Mouse (Mus musculus) neural tube, embryonic 11.5 days (tissue): Measurements from ENCODE around the gene Zfp58. TPM values are rescaled to one million over a fixed set of nuclear protein-coding genes. Genes with fewer than 3 reads are reported as not detected.

ENCODE experiments used
- ATAC-seq: fragments of 200-750 bp; cut with Nextera tagmentation; 2 replicates; pipeline ENCODE4 v1.8.0; 2017; ENCODE audit warnings: moderate number of reproducible peaks, mild to moderate bottlenecking, moderate TSS enrichment, moderate library complexity; ENCODE audit not compliant: insufficient read depth, low FRiP score, low TSS enrichment
- DNase-seq: peaks from one replicate; pipeline ENCODE4 v3.0.0-alpha.2; 2015; ENCODE audit warnings: low spot score
- H3K27ac ChIP-seq: fragments of 300-500 bp; sonication (generic); 2 replicates; pipeline ENCODE4 v1.5.1; 2014; ENCODE audit warnings: low read depth, mild to moderate bottlenecking, low read length
- H3K27me3 ChIP-seq: fragments of 300-500 bp; sonication (generic); 2 replicates; pipeline ENCODE4 v1.6.1; 2014; ENCODE audit warnings: mild to moderate bottlenecking, low read length, mixed read lengths; ENCODE audit not compliant: control insufficient read depth, insufficient read depth
- H3K36me3 ChIP-seq: fragments of 300-500 bp; sonication (generic); 2 replicates; pipeline ENCODE4 v1.6.1; 2014; ENCODE audit warnings: mild to moderate bottlenecking, low read length, moderate library complexity, mixed read lengths; ENCODE audit not compliant: control insufficient read depth, insufficient read depth
- H3K4me1 ChIP-seq: fragments of 300-500 bp; sonication (generic); 2 replicates; pipeline ENCODE4 v1.6.1; 2014; ENCODE audit warnings: low read length, mixed read lengths; ENCODE audit not compliant: control insufficient read depth, insufficient read depth
- H3K4me2 ChIP-seq: fragments of 300-500 bp; sonication (generic); 2 replicates; pipeline ENCODE4 v1.6.1; 2014; ENCODE audit warnings: low read depth, mild to moderate bottlenecking, moderate library complexity
- H3K4me3 ChIP-seq: fragments of 300-500 bp; sonication (generic); 2 replicates; pipeline ENCODE4 v1.5.1; 2014; ENCODE audit warnings: low read depth, low read length
- H3K9ac ChIP-seq: fragments of 300-500 bp; sonication (generic); 2 replicates; pipeline ENCODE4 v1.6.1; 2014; ENCODE audit warnings: mild to moderate bottlenecking, low read length
- H3K9me3 ChIP-seq: fragments of 300-500 bp; sonication (generic); 2 replicates; pipeline ENCODE4 v1.6.1; 2016; ENCODE audit warnings: low read length; ENCODE audit not compliant: control insufficient read depth
- WGBS: fragments of 180-500 bp; shearing (Covaris S2); extraction: QIAGEN DNeasy Blood & Tissue Kit; methylation state at CpG from one replicate; pipeline ENCODE4 v1.1.7; 2014; 5-methylcytosine and 5-hydroxymethylcytosine counted together
- polyA plus RNA-seq: library from polyadenylated mRNA; unstranded; fragments of >200 nt; fragmentation: Nextera tagmentation; extraction: Ambion mirVana; gene quantifications from 2 replicates; pipeline ENCODE4 v1.2.1, GENCODE M21; 2014

Gene Zfp58
- 15.7 and 17.7 TPM in 2 replicates for polyA plus RNA-seq

DNA sequence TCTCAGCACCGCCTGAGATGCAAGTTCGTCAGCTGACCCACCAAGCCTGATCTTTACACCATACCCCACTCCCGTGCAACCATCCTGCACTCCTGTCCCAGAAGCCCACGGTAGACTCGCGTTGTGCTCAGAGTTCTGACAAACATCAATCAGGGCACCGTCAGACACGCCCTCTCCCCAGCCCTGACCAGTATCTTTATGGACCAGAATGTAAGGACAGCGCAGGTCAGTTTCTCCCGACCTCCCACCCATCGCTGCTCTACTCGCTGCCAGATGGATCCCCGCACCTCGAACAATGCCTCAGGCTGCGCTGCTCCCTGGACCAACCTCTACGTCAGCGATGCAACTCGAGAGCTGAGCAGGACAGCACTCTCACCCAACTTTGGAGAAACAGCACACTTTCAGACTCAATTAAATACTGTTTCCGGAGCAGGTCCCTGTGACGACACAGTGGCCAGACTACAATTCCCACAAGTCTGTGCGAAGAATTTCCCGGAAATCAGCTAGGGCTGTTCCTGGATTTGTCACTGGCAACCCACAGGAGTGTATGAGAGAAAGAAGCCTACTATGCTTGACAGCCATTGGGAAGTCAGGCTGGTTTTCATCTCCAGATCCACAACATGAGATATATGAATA lies at the start of gene Zfp58:
Gene Zfp58, minus strand, starts transcription at position 472 of the 636 bp plus-strand sequence.
- Histone ChIP-seq H3K9me3 (no peaks in the 10 kb centered on the region), H3K4me2 (peak within 1 kb of the TSS; percentile 72), H3K27ac (no peak within 1 kb of the TSS), H3K9ac (peak within 1 kb of the TSS; percentile 64), H3K4me1 (no peaks in the 10 kb centered on the region), H3K4me3 (peak within 1 kb of the TSS; percentile 75), H3K27me3 (no peaks in the 10 kb centered on the region), H3K36me3 (no peaks in the 10 kb centered on the region)
- ATAC-seq: peak; percentile 98
- peak; percentile 80 for DNase-seq
- under 1% methylated on average over 22 of the region's 22 CpGs for WGBS

GRCm38 (mm10) chr13:67545941-67546340 lies 45.6 kb upstream of the Zfp58 start:
- peaks cover 15% of the 10 kb centered on the region for H3K36me3 ChIP-seq
- H3K27me3 ChIP-seq: no peaks in the 10 kb centered on the region
- no peak overlapping the region for H3K4me2 ChIP-seq
- no peaks in the 10 kb centered on the region for H3K4me1 ChIP-seq
- H3K9ac ChIP-seq: no peak overlapping the region
- no peak overlapping the region for H3K27ac ChIP-seq
- WGBS: 85% methylated on average over 1 of the region's 1 CpGs
- no peaks in the 10 kb centered on the region for H3K9me3 ChIP-seq
- ATAC-seq: no peak
- H3K4me3 ChIP-seq: no peak overlapping the region
- no peak for DNase-seq

DNA sequence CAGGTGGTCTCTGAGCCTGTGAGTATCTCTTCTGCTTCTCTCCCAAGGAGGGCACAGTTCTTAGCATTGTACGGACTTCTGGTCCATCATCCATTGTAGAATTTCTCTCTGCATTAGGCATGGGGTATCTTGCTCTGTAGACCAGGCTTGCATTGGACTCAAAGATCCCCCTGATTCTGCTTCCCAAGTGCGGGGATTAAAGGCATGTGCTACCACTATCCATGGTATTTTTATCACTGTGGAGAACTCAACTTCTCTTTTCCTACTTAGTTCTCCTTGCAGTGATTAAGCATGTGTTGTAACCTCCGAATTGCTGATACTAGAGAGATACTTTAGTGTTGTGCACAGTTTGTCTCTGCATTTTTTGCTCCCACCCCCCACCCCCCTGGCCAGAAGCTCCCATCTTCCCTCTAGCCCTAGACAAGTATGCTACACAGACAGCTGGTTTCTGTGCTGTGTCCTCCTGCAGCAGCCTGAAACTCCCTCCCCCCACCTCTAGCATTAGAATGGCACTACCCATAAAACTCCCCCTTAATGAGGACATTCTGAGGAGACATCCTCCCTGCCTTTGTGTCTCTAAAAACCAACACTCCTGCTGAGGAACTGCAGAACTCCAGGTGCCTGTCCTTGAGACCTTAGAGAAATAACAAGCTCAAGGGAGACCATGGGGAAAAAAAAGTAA lies 26.8 kb upstream of the Zfp58 start:
- Histone ChIP-seq H3K27ac (no peak overlapping the region), H3K4me1 (peaks cover 9% of the 10 kb centered on the region; the same call in 1 of the 2 replicates), H3K4me3 (no peak overlapping the region), H3K27me3 (no peaks in the 10 kb centered on the region), H3K9me3 (no peaks in the 10 kb centered on the region), H3K9ac (no peak overlapping the region), H3K4me2 (no peak overlapping the region), H3K36me3 (no peaks in the 10 kb centered on the region)
- DNase-seq (no peak), ATAC-seq (no peak)
- WGBS: 61% methylated on average over 3 of the region's 3 CpGs

- DNase-seq (peak; percentile 92), ATAC-seq (peak; percentile 99)
- WGBS: under 1% methylated on average over 27 of the region's 27 CpGs
- Histone ChIP-seq H3K9ac (peak within 1 kb of the TSS; percentile 53), H3K27ac (no peak within 1 kb of the TSS; the same call in 1 of the 2 replicates), H3K4me2 (peak within 1 kb of the TSS; percentile 74), H3K36me3 (no peaks in the 10 kb centered on the region), H3K9me3 (no peaks in the 10 kb centered on the region), H3K4me1 (peaks cover 9% of the 10 kb centered on the region; the same call in 1 of the 2 replicates), H3K27me3 (no peaks in the 10 kb centered on the region), H3K4me3 (peak within 1 kb of the TSS; percentile 74)
Measured at GRCm38 (mm10) chr13:67525753-67526410, 25.5 kb upstream of the Zfp58 start, which contains the start of the genes Gm26965 and Zfp87. Gm26965 (minus strand) TSS chr13:67526151. Zfp87 (minus strand) TSS chr13:67526177.

DNA sequence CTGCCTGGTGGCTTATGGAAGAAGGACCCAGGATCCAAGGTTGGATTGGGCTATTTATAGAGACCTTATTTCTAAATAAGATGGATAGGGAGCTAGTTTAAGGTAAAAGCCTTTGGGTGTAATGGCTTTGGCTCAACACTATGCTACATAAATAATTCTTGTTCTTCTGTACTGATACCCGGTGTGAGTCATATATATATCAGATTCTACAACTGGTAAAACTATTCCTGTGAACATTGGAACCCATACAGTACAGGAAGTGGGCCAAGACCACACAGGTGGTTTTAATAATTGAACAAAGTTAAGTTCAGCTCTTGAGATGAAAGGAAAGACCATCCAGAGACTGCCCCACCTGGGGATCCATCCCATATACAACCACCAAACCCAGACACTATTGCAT lies 553 bp upstream of the Zfp58 start:
- no peak for DNase-seq
- Histone ChIP-seq H3K4me2 (no peak overlapping the region), H3K27ac (no peak overlapping the region), H3K4me3 (no peak overlapping the region), H3K36me3 (no peaks in the 10 kb centered on the region), H3K27me3 (no peaks in the 10 kb centered on the region), H3K4me1 (no peaks in the 10 kb centered on the region), H3K9me3 (no peaks in the 10 kb centered on the region), H3K9ac (no peak overlapping the region)
- 85% methylated on average over 1 of the region's 1 CpGs for WGBS
- ATAC-seq: no peak

GRCm38 (mm10) chr13:67495631-67496030 lies 4.7 kb downstream of the Zfp58 start:
- ATAC-seq: no peak
- Histone ChIP-seq H3K36me3 (peaks cover 14% of the 10 kb centered on the region), H3K9me3 (peaks cover 8% of the 10 kb centered on the region), H3K9ac (no peak overlapping the region), H3K4me1 (no peaks in the 10 kb centered on the region), H3K4me2 (no peak overlapping the region), H3K27me3 (no peaks in the 10 kb centered on the region), H3K4me3 (no peak overlapping the region), H3K27ac (no peak overlapping the region)
- no peak for DNase-seq
- 95% methylated on average over 1 of the region's 1 CpGs for WGBS

- ATAC-seq: peak; percentile 38
- H3K27me3 ChIP-seq: no peaks in the 10 kb centered on the region
- DNase-seq: no peak
Measured at GRCm38 (mm10) chr13:67484424-67484811, 15.9 kb downstream of the Zfp58 start.

GRCm38 (mm10) chr13:67483625-67484423 lies 16.5 kb downstream of the Zfp58 start, which contains the start of gene Zfp874b:
Zfp874b (minus strand) TSS chr13:67484258.
- DNase-seq: peak; percentile 83
- 6% methylated on average over 20 of the region's 20 CpGs for WGBS
- Histone ChIP-seq H3K4me3 (peak within 1 kb of the TSS; percentile 48), H3K4me2 (peak within 1 kb of the TSS; percentile 40), H3K4me1 (no peaks in the 10 kb centered on the region; the same call in 1 of the 2 replicates), H3K36me3 (no peaks in the 10 kb centered on the region), H3K9me3 (no peaks in the 10 kb centered on the region), H3K27ac (no peak within 1 kb of the TSS), H3K27me3 (no peaks in the 10 kb centered on the region), H3K9ac (peak within 1 kb of the TSS; percentile 33; the same call in 1 of the 2 replicates)
- peak; percentile 93 for ATAC-seq

More at GRCm38 (mm10) chr13:67484424-67484811, 15.9 kb downstream of the Zfp58 start:
- Histone ChIP-seq H3K4me3 (peak overlapping the region; percentile 48), H3K4me1 (no peaks in the 10 kb centered on the region; the same call in 1 of the 2 replicates), H3K9ac (peak overlapping the region; percentile 33; the same call in 1 of the 2 replicates), H3K27ac (no peak overlapping the region), H3K4me2 (peak overlapping the region; percentile 40), H3K9me3 (no peaks in the 10 kb centered on the region), H3K36me3 (peaks cover 4% of the 10 kb centered on the region; the same call in 1 of the 2 replicates)
- WGBS: 49% methylated on average over 8 of the region's 8 CpGs
